Mouse (Mus musculus) limb, embryonic 14.5 days (tissue): ENCODE measurements around the gene Uggt1. TPM values are rescaled to one million over a fixed set of nuclear protein-coding genes. Genes with fewer than 3 reads are reported as not detected.

Experiments used
- ATAC-seq: fragments of 200-750 bp; cut with Nextera tagmentation; 2 replicates; pipeline ENCODE4 v1.8.0; 2017; ENCODE audit warnings: low read depth, moderate number of reproducible peaks, moderate TSS enrichment; ENCODE audit not compliant: low FRiP score
- DNase-seq: peaks from one replicate; pipeline ENCODE4 v3.0.0-alpha.2; 2015; ENCODE audit warnings: low spot score
- H3K27ac ChIP-seq: fragments of 300-500 bp; sonication (generic); replicated peaks from 2 replicates; pipeline ENCODE4 v1.5.1; 2014; ENCODE audit warnings: low read depth, mild to moderate bottlenecking, low read length, moderate library complexity, mixed read lengths
- H3K27me3 ChIP-seq: fragments of 300-500 bp; sonication (generic); 2 replicates; pipeline ENCODE4 v1.6.1; 2014; ENCODE audit warnings: low read length, mixed read lengths; ENCODE audit not compliant: control insufficient read depth, insufficient read depth
- H3K36me3 ChIP-seq: fragments of 300-500 bp; sonication (generic); 2 replicates; pipeline ENCODE4 v1.6.1; 2014; ENCODE audit warnings: mild to moderate bottlenecking, low read length, moderate library complexity, mixed read lengths; ENCODE audit not compliant: control insufficient read depth, insufficient read depth
- H3K4me1 ChIP-seq: fragments of 300-500 bp; sonication (generic); 2 replicates; pipeline ENCODE4 v1.6.1; 2014; ENCODE audit warnings: antibody characterized with exemption, low read length, mixed read lengths; ENCODE audit not compliant: control insufficient read depth, insufficient read depth
- H3K4me2 ChIP-seq: fragments of 300-500 bp; sonication (generic); replicated peaks from 2 replicates; pipeline ENCODE4 v1.6.1; 2014; ENCODE audit warnings: low read depth, mild to moderate bottlenecking, low read length, moderate library complexity; ENCODE audit not compliant: severe bottlenecking
- H3K4me3 ChIP-seq: fragments of 300-500 bp; sonication (generic); replicated peaks from 2 replicates; pipeline ENCODE4 v1.5.1; 2014; ENCODE audit warnings: low read length
- H3K9ac ChIP-seq: fragments of 300-500 bp; sonication (generic); 2 replicates; pipeline ENCODE4 v1.6.1; 2014; ENCODE audit warnings: mild to moderate bottlenecking, low read depth, low read length, moderate library complexity; ENCODE audit not compliant: severe bottlenecking
- H3K9me3 ChIP-seq: fragments of 300-500 bp; sonication (generic); 2 replicates; pipeline ENCODE4 v1.6.1; 2016; ENCODE audit warnings: low read length; ENCODE audit not compliant: control insufficient read depth
- POLR2A ChIP-seq: fragments of 200-500 bp; IDR thresholded peaks from 2 replicates; pipeline ENCODE4 v1.8.0; 2012; ENCODE audit warnings: inconsistent platforms, mild to moderate bottlenecking, moderate library complexity, borderline replicate concordance; ENCODE audit not compliant: insufficient read depth, insufficient read length; ENCODE audit errors: extremely low read depth
- WGBS: fragments of 180-500 bp; shearing (Covaris S2); extraction: QIAGEN DNeasy Blood & Tissue Kit; methylation state at CpG from one replicate; pipeline ENCODE4 v1.1.7; 2014; 5-methylcytosine and 5-hydroxymethylcytosine counted together
- polyA plus RNA-seq, 2 experiments: library from polyadenylated mRNA; depleted of rRNA in 1 of 2; stranded (reverse) in 1 of 2; unstranded in 1 of 2; fragments of >200 nt; fragmentation: Nextera tagmentation in 1 of 2; extraction: Ambion mirVana in 1 of 2; gene quantifications; 2 replicates each; pipeline versions ENCODE4 v1.2.1 to v1.2.3; 2012 to 2014

The Uggt1 gene
- polyA plus RNA-seq, 2 experiments: 30.8 to 74.3 TPM

DNA sequence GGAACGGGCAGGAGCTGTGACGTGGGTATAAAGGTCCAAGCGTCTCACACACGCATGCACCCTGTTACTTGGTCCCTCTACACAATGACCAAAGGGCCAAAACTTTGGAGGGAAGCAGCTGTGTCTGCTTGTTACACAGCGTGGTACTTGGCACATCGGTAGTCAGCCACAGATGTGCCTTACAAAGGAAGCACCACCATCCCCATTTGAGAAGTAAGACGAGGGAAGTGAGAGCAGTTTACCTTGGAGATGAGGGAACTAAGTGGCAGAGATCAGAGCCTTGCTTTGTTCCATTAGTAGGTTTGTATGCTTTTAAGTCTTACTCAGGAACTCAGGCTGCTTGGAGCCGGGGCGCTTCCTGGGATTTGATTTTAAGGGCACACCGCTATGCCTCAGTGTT is 5.1 kb downstream of the Uggt1 start:
- Histone ChIP-seq H3K9ac (no peak overlapping the region), H3K9me3 (no peaks in the 10 kb centered on the region), H3K27me3 (no peaks in the 10 kb centered on the region), H3K4me3 (no peak overlapping the region), H3K4me1 (peaks cover 8% of the 10 kb centered on the region), H3K36me3 (0 out of 2 replicates have a peak, but pooled peaks cover 2% of the 10 kb centered on the region), H3K27ac (no peak overlapping the region), H3K4me2 (no peak overlapping the region)
- DNase-seq (no peak), ATAC-seq (no peak)
- WGBS: 89% methylated on average over 10 of the region's 10 CpGs
- TF ChIP-seq POLR2A: no peak

DNA sequence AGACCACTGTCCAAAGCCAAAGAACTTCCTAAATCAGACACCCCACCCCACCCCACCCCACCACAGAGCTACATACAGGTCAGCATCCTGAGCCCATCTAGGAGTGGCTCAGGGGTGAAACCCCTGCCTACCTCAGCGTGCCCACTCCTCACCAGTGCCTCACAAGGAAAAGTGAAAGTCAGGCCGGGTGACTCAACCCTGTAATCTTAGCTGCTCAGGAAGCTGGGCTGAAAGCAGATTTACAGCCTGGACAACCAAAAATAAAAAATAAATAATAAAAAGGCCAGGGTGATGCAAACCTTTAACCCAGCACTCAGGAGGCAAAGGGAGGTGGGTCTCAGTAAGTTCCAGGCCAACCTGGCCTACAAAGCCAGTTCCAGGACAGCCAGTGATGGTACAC is 8.7 kb downstream of the Uggt1 start:
- Histone ChIP-seq H3K27me3 (no peaks in the 10 kb centered on the region), H3K9ac (no peak overlapping the region), H3K36me3 (peaks cover 18% of the 10 kb centered on the region), H3K9me3 (no peaks in the 10 kb centered on the region), H3K4me2 (no peak overlapping the region), H3K4me1 (no peaks in the 10 kb centered on the region), H3K27ac (no peak overlapping the region), H3K4me3 (no peak overlapping the region)
- WGBS: 72% methylated on average over 2 of the region's 2 CpGs
- TF ChIP-seq POLR2A: no peak
- no peak for ATAC-seq
- DNase-seq: no peak

DNA sequence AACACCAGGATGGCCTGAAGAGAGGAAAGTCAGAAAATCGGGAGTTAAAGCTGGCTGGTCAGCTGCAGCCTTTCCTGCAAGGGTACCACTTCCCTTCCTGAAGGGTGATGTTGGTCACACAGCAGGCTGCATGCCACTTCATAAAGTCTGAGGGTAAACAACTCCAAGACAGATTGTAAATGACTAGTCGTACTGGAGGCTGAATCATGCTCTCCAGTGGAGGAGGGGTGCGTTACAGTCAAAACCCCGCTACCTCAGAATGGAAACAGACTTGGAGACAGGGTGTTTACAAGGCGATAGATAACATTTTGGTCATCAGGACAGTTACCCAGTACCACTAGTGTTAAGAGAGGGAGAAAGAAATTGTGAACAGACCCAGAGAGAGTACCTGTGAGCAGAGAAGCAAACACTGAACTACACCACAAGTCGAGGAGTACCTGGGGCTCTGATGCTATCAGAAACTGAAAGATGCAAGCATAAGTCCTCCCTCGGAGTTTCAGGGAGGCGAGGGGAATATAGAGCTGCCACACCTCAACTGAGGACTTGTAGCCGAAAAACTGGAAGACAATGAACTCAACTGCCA is 9.4 kb downstream of the Uggt1 start:
- WGBS: 82% methylated on average over 9 of the region's 9 CpGs
- H3K27ac ChIP-seq: no peak overlapping the region
- no peak for DNase-seq
- no peak overlapping the region for H3K4me2 ChIP-seq
- TF ChIP-seq POLR2A: no peak
- H3K4me1 ChIP-seq: no peaks in the 10 kb centered on the region
- H3K36me3 ChIP-seq: peaks cover 21% of the 10 kb centered on the region
- ATAC-seq: no peak
- H3K9me3 ChIP-seq: no peaks in the 10 kb centered on the region
- no peak overlapping the region for H3K9ac ChIP-seq
- no peaks in the 10 kb centered on the region for H3K27me3 ChIP-seq
- H3K4me3 ChIP-seq: no peak overlapping the region

DNA sequence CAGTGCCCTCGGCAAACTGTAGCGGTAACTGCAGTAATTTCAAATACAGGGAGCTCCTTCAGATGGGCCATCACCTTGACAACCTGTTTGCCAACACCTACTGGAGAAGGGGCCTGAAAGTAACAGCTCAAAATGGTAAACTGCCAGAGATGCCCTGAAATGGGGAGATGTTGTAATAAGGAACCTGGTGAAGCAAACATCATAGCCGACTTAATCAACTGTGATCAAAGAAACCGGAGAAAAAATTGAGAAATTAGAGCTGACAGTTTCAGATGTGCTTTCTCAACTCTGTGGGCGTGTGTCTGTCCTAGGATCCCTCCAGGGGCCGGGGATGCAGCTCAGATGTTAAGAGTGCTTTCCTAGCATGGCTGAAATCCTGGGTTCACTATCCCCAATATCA is 11.3 kb downstream of the Uggt1 start:
- Histone ChIP-seq H3K4me2 (no peak overlapping the region), H3K4me3 (no peak overlapping the region), H3K9me3 (no peaks in the 10 kb centered on the region), H3K27ac (no peak overlapping the region), H3K4me1 (no peaks in the 10 kb centered on the region), H3K9ac (no peak overlapping the region), H3K27me3 (no peaks in the 10 kb centered on the region), H3K36me3 (peaks cover 29% of the 10 kb centered on the region)
- no peak for DNase-seq
- WGBS: 89% methylated on average over 6 of the region's 6 CpGs
- ATAC-seq: no peak
- no peak for TF ChIP-seq POLR2A

DNA sequence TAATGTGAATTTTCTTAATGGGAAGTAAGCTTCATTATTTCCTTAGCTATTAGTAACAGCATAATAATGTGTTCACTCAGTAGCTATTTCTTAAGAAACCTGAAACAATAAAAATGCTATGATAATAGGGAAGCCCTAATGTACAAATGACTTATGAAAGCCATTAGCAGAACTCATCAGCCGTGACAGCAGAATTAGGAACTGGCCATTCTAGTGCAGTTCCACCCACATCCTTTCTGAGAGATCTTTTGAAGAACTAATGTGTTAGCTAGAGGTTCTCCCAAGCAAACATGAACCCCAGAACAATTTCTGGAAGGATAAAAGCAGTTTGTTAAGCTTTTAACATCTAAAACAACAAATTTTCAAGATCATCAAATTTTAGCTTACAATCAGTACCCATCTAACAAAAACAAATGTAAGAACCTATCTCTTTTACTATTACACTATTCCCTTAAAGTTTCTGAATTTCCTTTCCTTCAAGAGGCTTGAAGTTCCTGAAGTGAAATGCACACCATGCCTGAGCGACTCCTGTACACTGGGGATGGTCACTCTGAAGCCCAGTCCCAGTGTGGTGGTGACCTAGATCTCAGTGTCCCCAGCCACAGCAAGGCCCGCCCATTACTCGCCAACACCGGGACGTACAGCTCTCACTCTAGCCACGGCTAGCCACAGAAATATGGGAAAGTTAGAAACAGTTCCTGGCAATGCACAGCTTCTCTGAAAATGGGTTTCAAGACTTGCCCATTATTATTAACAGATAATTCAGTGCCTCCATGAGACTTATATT is 13.4 kb downstream of the Uggt1 start:
- no peak overlapping the region for H3K4me3 ChIP-seq
- ATAC-seq: no peak
- no peak for TF ChIP-seq POLR2A
- no peak for DNase-seq
- no peaks in the 10 kb centered on the region for H3K27me3 ChIP-seq
- H3K36me3 ChIP-seq: peaks cover 41% of the 10 kb centered on the region
- no peaks in the 10 kb centered on the region for H3K9me3 ChIP-seq
- no peak overlapping the region for H3K4me2 ChIP-seq
- H3K9ac ChIP-seq: no peak overlapping the region
- WGBS: 94% methylated on average over 7 of the region's 7 CpGs
- H3K4me1 ChIP-seq: no peaks in the 10 kb centered on the region
- no peak overlapping the region for H3K27ac ChIP-seq
